Mouse (Mus musculus) liver, adult 2 months (tissue): ENCODE data around the gene Vps35l.

ENCODE experiments used
- CTCF ChIP-seq: fragments of 200-500 bp; IDR thresholded peaks from 2 replicates; pipeline ENCODE4 v1.5.1; 2011; ENCODE audit warnings: low read depth, low read length, control low read depth
- POLR2A ChIP-seq: fragments of 200-500 bp; IDR thresholded peaks from 2 replicates; pipeline ENCODE4 v1.6.1; 2011; ENCODE audit warnings: low read length, control low read depth; ENCODE audit not compliant: insufficient read depth; ENCODE audit errors: extremely low read depth

DNA sequence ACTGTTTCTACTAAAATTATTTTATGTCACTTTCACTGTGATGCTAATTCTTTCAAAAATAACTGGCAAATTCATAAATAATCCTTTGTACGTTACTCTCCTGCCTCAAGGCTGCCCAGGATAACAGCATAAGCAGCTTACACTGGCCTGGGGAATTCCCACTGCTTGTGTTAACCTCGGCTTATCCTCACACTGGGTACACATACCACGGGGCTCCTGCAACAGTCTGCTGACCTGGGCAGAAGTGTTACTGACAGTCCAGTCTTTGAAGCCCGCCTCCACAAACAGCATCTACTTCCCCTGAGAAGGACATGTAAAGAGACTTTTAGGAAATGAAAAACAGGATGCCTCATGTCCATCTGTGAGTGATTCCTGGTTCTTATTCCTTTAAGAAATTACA lies 102.9 kb downstream of the Vps35l start:
- TF ChIP-seq CTCF (no peak), POLR2A (no peak)
